Mouse (Mus musculus): ENCODE results near the gene Tenm4.

GRCm38 (mm10) chr7:96408161-96408889 is 237.3 kb downstream of the Tenm4 start:
- no peak for TF ChIP-seq CTCF (IDR thresholded peaks at IDR 0.05; ENCODE audit: low read depth)
- no peak for TF ChIP-seq EP300 (IDR thresholded peaks at IDR 0.05; ENCODE audit: low read depth)

All from heart, postnatal 0 days (tissue).